Mouse (Mus musculus): ENCODE measurements at regions not wholly inside any gene's neighbourhood (a gene's known extent, or its start where the extent isn't known, plus 50 kb on each side); places are given as distances from the start of the nearest gene placed in this dataset.

- Histone ChIP-seq H3K4me1 (ENCODE audit: control insufficient read depth in 1 of 2, insufficient read depth in 2 of 2, low read length in 2 of 2) (no peaks in the 10 kb centered on the region), H3K79me2 (ENCODE audit: control insufficient read depth, insufficient read depth, low read length, poor library complexity) (no peaks in the 10 kb centered on the region), H3K9me3 (replicated peaks; ENCODE audit: insufficient read depth, low read length) (no peaks in the 10 kb centered on the region), H3K9ac (ENCODE audit: control insufficient read depth, low read depth, low read length, poor library complexity, severe bottlenecking) (no peak overlapping the region), H3K27ac (ENCODE audit: control insufficient read depth, low read depth, low read length) (no peak overlapping the region), H3K27me3 (ENCODE audit: control insufficient read depth in 1 of 2, insufficient read depth in 2 of 2, low read length in 2 of 2) (no peaks in the 10 kb centered on the region), H3K4me3 (ENCODE audit: control insufficient read depth in 1 of 2, insufficient read depth in 1 of 2, low read depth in 2 of 2, low read length in 2 of 2) (no peak overlapping the region), H3K36me3 (ENCODE audit: control insufficient read depth in 1 of 2, insufficient read depth in 2 of 2, low read length in 2 of 2) (no peaks in the 10 kb centered on the region)
- no peak for TF ChIP-seq E2F4 (IDR thresholded peaks at IDR 0.05; ENCODE audit: borderline replicate concordance, low read depth, low read length)
- no peak for TF ChIP-seq HCFC1 (IDR thresholded peaks at IDR 0.05; ENCODE audit: low read depth, low read length)
- no peak for TF ChIP-seq USF2 (IDR thresholded peaks at IDR 0.05; ENCODE audit: borderline replicate concordance in 1 of 2, insufficient read depth in 1 of 2, low read depth in 1 of 2, low read length in 2 of 2)
- no peak for TF ChIP-seq SMC3 (IDR thresholded peaks at IDR 0.05; ENCODE audit: low read depth, low read length)
- no peak for TF ChIP-seq JUND (IDR thresholded peaks at IDR 0.05; ENCODE audit: low read depth, low read length)
- TF ChIP-seq RAD21 (IDR thresholded peaks at IDR 0.05; ENCODE audit: low read depth, low read length), result no peak
- DNase-seq (ENCODE audit: low read depth, low spot score), result no peak
Measured at GRCm38 (mm10) chr9:49874881-49875280, 76.2 kb upstream of the Ncam1 start.

- no peaks in the 10 kb centered on the region for H3K27me3 ChIP-seq (ENCODE audit: control insufficient read depth in 1 of 2, insufficient read depth in 2 of 2, low read length in 2 of 2)
- no peak overlapping the region for H3K4me3 ChIP-seq (ENCODE audit: control insufficient read depth in 1 of 2, insufficient read depth in 1 of 2, low read depth in 2 of 2, low read length in 2 of 2)
- no peaks in the 10 kb centered on the region for H3K79me2 ChIP-seq (ENCODE audit: control insufficient read depth, insufficient read depth, low read length, poor library complexity)
- no peak for DNase-seq (ENCODE audit: low read depth, low spot score)
- H3K9me3 ChIP-seq (replicated peaks; ENCODE audit: insufficient read depth, low read length), result no peaks in the 10 kb centered on the region
- no peak for TF ChIP-seq CHD1 (IDR thresholded peaks at IDR 0.05; ENCODE audit: low read depth, low read length)
- no peak for TF ChIP-seq CTCF (IDR thresholded peaks at IDR 0.05 in 2 of 3, conservative IDR thresholded peaks at IDR 0.05 in 1 of 3; ENCODE audit: control insufficient read depth in 1 of 3, insufficient read depth in 1 of 3, low read depth in 2 of 3, low read length in 3 of 3, poor library complexity in 1 of 3, severe bottlenecking in 1 of 3)
- no peak for TF ChIP-seq MYB (IDR thresholded peaks at IDR 0.05; ENCODE audit: low read depth, low read length)
- TF ChIP-seq KAT2A (conservative IDR thresholded peaks at IDR 0.05; ENCODE audit: low read depth, low read length), result no peak
- no peak for TF ChIP-seq JUND (IDR thresholded peaks at IDR 0.05; ENCODE audit: low read depth, low read length)
- no peak for TF ChIP-seq USF2 (IDR thresholded peaks at IDR 0.05; ENCODE audit: borderline replicate concordance in 1 of 2, insufficient read depth in 1 of 2, low read depth in 1 of 2, low read length in 2 of 2)
- no peak for TF ChIP-seq USF1 (IDR thresholded peaks at IDR 0.05; ENCODE audit: low read depth, low read length)
- TF ChIP-seq CHD2 (IDR thresholded peaks at IDR 0.05; ENCODE audit: low read length), result no peak
- no peak overlapping the region for H3K27ac ChIP-seq (ENCODE audit: control insufficient read depth, low read depth, low read length)
- no peaks in the 10 kb centered on the region for H3K36me3 ChIP-seq (ENCODE audit: control insufficient read depth in 1 of 2, insufficient read depth in 2 of 2, low read length in 2 of 2)
- H3K4me1 ChIP-seq (ENCODE audit: control insufficient read depth in 1 of 2, insufficient read depth in 2 of 2, low read length in 2 of 2), result no peaks in the 10 kb centered on the region
- H3K9ac ChIP-seq (ENCODE audit: control insufficient read depth, low read depth, low read length, poor library complexity, severe bottlenecking), result no peak overlapping the region
Measured at GRCm38 (mm10) chr9:49873550-49873949, 74.8 kb upstream of the Ncam1 start.

GRCm38 (mm10) chr9:49851522-49851921 lies 52.8 kb upstream of the Ncam1 start:
- Histone ChIP-seq H3K9me3 (replicated peaks; ENCODE audit: insufficient read depth, low read length) (no peaks in the 10 kb centered on the region), H3K4me3 (ENCODE audit: control insufficient read depth in 1 of 2, insufficient read depth in 1 of 2, low read depth in 2 of 2, low read length in 2 of 2) (no peak overlapping the region), H3K36me3 (ENCODE audit: control insufficient read depth in 1 of 2, insufficient read depth in 2 of 2, low read length in 2 of 2) (no peaks in the 10 kb centered on the region), H3K27me3 (ENCODE audit: control insufficient read depth in 1 of 2, insufficient read depth in 2 of 2, low read length in 2 of 2) (no peaks in the 10 kb centered on the region), H3K9ac (ENCODE audit: control insufficient read depth, low read depth, low read length, poor library complexity, severe bottlenecking) (no peak overlapping the region), H3K79me2 (ENCODE audit: control insufficient read depth, insufficient read depth, low read length, poor library complexity) (no peaks in the 10 kb centered on the region), H3K4me1 (ENCODE audit: control insufficient read depth in 1 of 2, insufficient read depth in 2 of 2, low read length in 2 of 2) (no peaks in the 10 kb centered on the region), H3K27ac (ENCODE audit: control insufficient read depth, low read depth, low read length) (no peak overlapping the region)
- DNase-seq (ENCODE audit: low read depth, low spot score), result no peak
- TF ChIP-seq NRF1 (IDR thresholded peaks at IDR 0.05; ENCODE audit: insufficient read depth, low read depth, low read length, poor library complexity, severe bottlenecking) (no peak), HCFC1 (IDR thresholded peaks at IDR 0.05; ENCODE audit: low read depth, low read length) (no peak), MEF2A (IDR thresholded peaks at IDR 0.05; ENCODE audit: extremely low read depth, insufficient replicate concordance, low read depth, low read length, poor library complexity, severe bottlenecking) (no peak), MXI1 (IDR thresholded peaks at IDR 0.05; ENCODE audit: low read depth, low read length) (no peak), SIN3A (IDR thresholded peaks at IDR 0.05; ENCODE audit: low read length) (no peak), TCF12 (IDR thresholded peaks at IDR 0.05; ENCODE audit: low read depth, low read length) (no peak), CTCF (IDR thresholded peaks at IDR 0.05 in 2 of 3, conservative IDR thresholded peaks at IDR 0.05 in 1 of 3; ENCODE audit: control insufficient read depth in 1 of 3, insufficient read depth in 1 of 3, low read depth in 2 of 3, low read length in 3 of 3, poor library complexity in 1 of 3, severe bottlenecking in 1 of 3) (no peak), USF2 (IDR thresholded peaks at IDR 0.05; ENCODE audit: borderline replicate concordance in 1 of 2, insufficient read depth in 1 of 2, low read depth in 1 of 2, low read length in 2 of 2) (no peak), SMC3 (IDR thresholded peaks at IDR 0.05; ENCODE audit: low read depth, low read length) (no peak), POLR2AphosphoS5 (IDR thresholded peaks at IDR 0.05; ENCODE audit: borderline replicate concordance, low read depth, low read length) (no peak), ZKSCAN1 (IDR thresholded peaks at IDR 0.05; ENCODE audit: low read depth, low read length) (no peak), RCOR1 (IDR thresholded peaks at IDR 0.05; ENCODE audit: low read depth, low read length) (no peak), MAZ (IDR thresholded peaks at IDR 0.05; ENCODE audit: low read depth, low read length) (no peak), RAD21 (IDR thresholded peaks at IDR 0.05; ENCODE audit: low read depth, low read length) (no peak), UBTF (IDR thresholded peaks at IDR 0.05; ENCODE audit: borderline replicate concordance, insufficient read depth, low read depth, low read length) (no peak), BHLHE40 (IDR thresholded peaks at IDR 0.05; ENCODE audit: borderline replicate concordance, low read depth, low read length) (no peak), GATA1 (IDR thresholded peaks at IDR 0.05; ENCODE audit: low read depth, low read length) (no peak)

Data from MEL (cell line).